Mouse (Mus musculus) thymus, postnatal 0 days (tissue): Measurements from ENCODE around the gene Pdcd1lg2. TPM values are rescaled to one million over a fixed set of nuclear protein-coding genes. Genes with fewer than 3 reads are reported as not detected.
A peak's percentile ranks its signal among the peaks of the same experiment; 100 is the strongest.

Experiments
- DNase-seq: peaks from one replicate; pipeline ENCODE4 v3.0.0-alpha.2; 2015; ENCODE audit warnings: low spot score
- polyA plus RNA-seq: library from polyadenylated mRNA; unstranded; fragments of >200 nt; fragmentation: Nextera tagmentation; extraction: Ambion mirVana; gene quantifications from 2 replicates; pipeline ENCODE4 v1.2.1, GENCODE M21; 2015

The Pdcd1lg2 gene
- polyA plus RNA-seq, 1 experiment from 2014 or later: 4.6 TPM

- DNase-seq: no peak
Observed at GRCm38 (mm10) chr19:29496786-29497557, 86.3 kb downstream of the Pdcd1lg2 start.

GRCm38 (mm10) chr19:29497874-29498273 lies 87.2 kb downstream of the Pdcd1lg2 start:
- no peak for DNase-seq

GRCm38 (mm10) chr19:29498842-29499456 lies 88.2 kb downstream of the Pdcd1lg2 start:
- DNase-seq: no peak

GRCm38 (mm10) chr19:29500333-29500732 lies 89.6 kb downstream of the Pdcd1lg2 start:
- DNase-seq: no peak

- DNase-seq: peak; percentile 72
Observed at GRCm38 (mm10) chr19:29501106-29501505, 90.4 kb downstream of the Pdcd1lg2 start.

- DNase-seq: peak; percentile 74
Observed at GRCm38 (mm10) chr19:29501507-29501906, 90.8 kb downstream of the Pdcd1lg2 start.

- no peak for DNase-seq
Observed at GRCm38 (mm10) chr19:29504131-29504530, 93.4 kb downstream of the Pdcd1lg2 start.

- peak; percentile 23 for DNase-seq
Observed at GRCm38 (mm10) chr19:29505617-29506016, 94.9 kb downstream of the Pdcd1lg2 start.

GRCm38 (mm10) chr19:29508208-29508607 lies 97.5 kb downstream of the Pdcd1lg2 start:
- DNase-seq: no peak

GRCm38 (mm10) chr19:29509857-29510256 lies 99.1 kb downstream of the Pdcd1lg2 start:
- DNase-seq: no peak

- no peak for DNase-seq
Observed at GRCm38 (mm10) chr19:29511826-29512225, 101.1 kb downstream of the Pdcd1lg2 start.

GRCm38 (mm10) chr19:29513111-29513766 lies 102.5 kb downstream of the Pdcd1lg2 start:
- no peak for DNase-seq

GRCm38 (mm10) chr19:29514130-29514529 lies 103.4 kb downstream of the Pdcd1lg2 start:
- DNase-seq: no peak

GRCm38 (mm10) chr19:29515386-29515785 lies 104.7 kb downstream of the Pdcd1lg2 start:
- DNase-seq: no peak

- no peak for DNase-seq
Observed at GRCm38 (mm10) chr19:29515991-29516390, 105.3 kb downstream of the Pdcd1lg2 start.

- no peak for DNase-seq
Observed at GRCm38 (mm10) chr19:29518409-29518808, 107.7 kb downstream of the Pdcd1lg2 start.

- DNase-seq: no peak
Observed at GRCm38 (mm10) chr19:29518922-29519321, 108.2 kb downstream of the Pdcd1lg2 start.

Other genes with a start within 250 kb of the Pdcd1lg2 start
- 15.8 and 16.7 TPM in 2 replicates for gene Jak2, start 159.1 kb upstream of the Pdcd1lg2 start, polyA plus RNA-seq
- 13.5 and 15.1 TPM in 2 replicates for gene Insl6, start 85.6 kb upstream of the Pdcd1lg2 start, polyA plus RNA-seq
- 0.51 and 0.59 TPM in 2 replicates for gene Rln1, start 76.2 kb upstream of the Pdcd1lg2 start, polyA plus RNA-seq
- gene Plgrkt, start 43.5 kb upstream of the Pdcd1lg2 start, polyA plus RNA-seq: 308 and 317 TPM in 2 replicates
- 11.3 and 12.0 TPM in 2 replicates for gene Cd274, start 43.5 kb upstream of the Pdcd1lg2 start, polyA plus RNA-seq
- 13.4 and 16.5 TPM in 2 replicates for gene Ric1, start 111.4 kb downstream of the Pdcd1lg2 start, polyA plus RNA-seq
- gene Ermp1, start 237.5 kb downstream of the Pdcd1lg2 start, polyA plus RNA-seq: 9.6 and 10.7 TPM in 2 replicates